ENCODE assay signal across 1 mouse cellular context in genomic region chr3:96551203-96551602, GRCm38 (mm10).
TF ChIP-seq lines count a peak whose summit lies in the region.

No protein-coding gene starts in this region.

TF ChIP-seq in MEL, 35 proteins besides CTCF, POLR2A, EP300 and RAD21 (continued from another document):
- TF ChIP-seq SMC3 (IDR thresholded peaks at IDR 0.05; ENCODE audit: low read depth, low read length) = no peak
